Mouse (Mus musculus) lung, adult 2 months (tissue): ENCODE results near the gene 1700001C19Rik.

ENCODE experiments used
- CTCF ChIP-seq: fragments of 200-500 bp; IDR thresholded peaks from 2 replicates; pipeline ENCODE4 v1.5.1; 2011; ENCODE audit warnings: mild to moderate bottlenecking, low read length, control low read depth; ENCODE audit not compliant: insufficient read depth
- POLR2A ChIP-seq: fragments of 200-500 bp; IDR thresholded peaks from 2 replicates; pipeline ENCODE4 v1.6.1; 2011; ENCODE audit warnings: low read depth, mild to moderate bottlenecking, control low read depth, low read length, borderline replicate concordance; ENCODE audit errors: extremely low read depth

DNA sequence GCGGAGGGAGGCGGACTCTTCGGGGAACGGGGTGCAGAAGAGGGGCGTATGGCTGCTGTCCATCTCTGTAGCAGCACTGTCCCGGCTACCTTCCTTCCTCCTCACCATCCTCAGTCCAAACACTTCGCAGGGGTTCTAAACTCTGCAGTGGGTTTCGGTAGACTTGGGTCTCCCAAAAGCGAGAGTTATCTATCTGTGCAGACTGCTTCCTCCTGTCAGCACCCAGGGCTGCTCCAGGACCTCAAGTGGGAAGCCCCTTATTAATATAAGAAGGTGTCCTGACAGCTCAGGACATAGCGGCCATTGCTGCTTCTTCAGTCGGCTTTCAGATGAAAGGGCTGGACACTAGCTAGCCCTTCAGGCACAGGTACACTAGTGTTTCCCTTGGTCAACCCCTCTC lies 27.8 kb upstream of the 1700001C19Rik start:
- TF ChIP-seq CTCF (no peak), POLR2A (no peak)
